Mouse (Mus musculus): ENCODE data around the gene Frmpd3.

Gene Frmpd3

GRCm38 (mm10) chrX:140456751-140457491 is 114.9 kb downstream of the Frmpd3 start:
- peak; percentile 22 for DNase-seq

GRCm38 (mm10) chrX:140457502-140457901 is 115.4 kb downstream of the Frmpd3 start:
- DNase-seq = no peak

DNA sequence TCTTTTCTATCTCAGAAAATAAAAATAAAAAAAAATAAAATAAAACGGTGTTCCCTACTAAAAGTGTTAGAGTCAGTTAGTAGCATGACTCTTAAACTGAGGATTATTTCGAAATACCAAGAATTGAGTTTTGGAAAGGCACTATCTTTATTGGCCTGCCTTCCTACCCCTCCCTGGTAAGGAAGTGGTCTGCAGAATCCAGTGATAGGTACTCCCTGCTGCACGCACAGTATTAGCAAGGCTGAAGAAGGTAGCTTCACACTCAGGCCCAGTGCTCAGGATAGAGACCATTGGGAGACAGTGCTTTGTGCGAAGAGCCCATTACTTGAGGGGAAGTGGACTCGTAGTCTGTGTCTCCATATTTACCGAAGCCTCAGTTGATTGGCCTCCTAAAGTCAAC is 136.2 kb downstream of the Frmpd3 start:
- DNase-seq = no peak

GRCm38 (mm10) chrX:140479171-140479570 is 137.1 kb downstream of the Frmpd3 start:
- DNase-seq = peak; percentile 43

Data from liver (tissue).